Mouse (Mus musculus) brain, embryonic 14.5 days (tissue): Measurements from ENCODE around the gene Dnaaf1.

Experiments used
- CTCF ChIP-seq: fragments of 200-500 bp; IDR thresholded peaks from 2 replicates; pipeline ENCODE4 v1.5.1; 2012; ENCODE audit warnings: inconsistent platforms, mild to moderate bottlenecking, moderate library complexity, borderline replicate concordance; ENCODE audit not compliant: insufficient read depth, insufficient read length; ENCODE audit errors: extremely low read depth
- POLR2A ChIP-seq: fragments of 200-500 bp; IDR thresholded peaks from 2 replicates; pipeline ENCODE4 v1.6.1; 2012; ENCODE audit warnings: mild to moderate bottlenecking, inconsistent platforms, borderline replicate concordance; ENCODE audit not compliant: poor library complexity, insufficient read depth, insufficient read length, severe bottlenecking; ENCODE audit errors: extremely low read depth

DNA sequence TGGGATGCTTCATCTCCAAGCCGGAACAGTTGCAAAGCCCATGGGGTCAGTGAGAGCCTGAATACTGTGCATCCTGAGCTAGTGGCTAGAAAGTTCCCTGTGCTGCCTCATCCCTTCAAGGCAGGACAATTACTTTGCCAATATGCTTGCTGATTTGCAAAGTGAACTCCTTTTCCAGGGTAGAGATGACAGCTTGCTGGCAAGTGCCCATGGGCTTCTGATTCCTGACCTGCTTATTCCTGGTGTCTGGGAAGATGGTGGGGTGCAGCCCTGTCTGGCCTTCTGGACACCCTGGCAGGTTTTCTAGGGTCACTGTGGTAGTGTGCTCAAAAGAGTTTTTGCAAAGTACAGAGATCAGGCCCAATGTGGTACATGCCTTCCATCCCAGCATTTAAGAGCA is 67.9 kb downstream of the Dnaaf1 start:
- TF ChIP-seq CTCF (no peak), POLR2A (no peak)
